Mouse (Mus musculus): ENCODE measurements around the gene Zc3h12b. TPM values are rescaled to one million over a fixed set of nuclear protein-coding genes. Genes with fewer than 3 reads are reported as not detected.

Gene Zc3h12b
- polyA plus RNA-seq, 1 experiment from 2014 or later, result 2.0 TPM

DNA sequence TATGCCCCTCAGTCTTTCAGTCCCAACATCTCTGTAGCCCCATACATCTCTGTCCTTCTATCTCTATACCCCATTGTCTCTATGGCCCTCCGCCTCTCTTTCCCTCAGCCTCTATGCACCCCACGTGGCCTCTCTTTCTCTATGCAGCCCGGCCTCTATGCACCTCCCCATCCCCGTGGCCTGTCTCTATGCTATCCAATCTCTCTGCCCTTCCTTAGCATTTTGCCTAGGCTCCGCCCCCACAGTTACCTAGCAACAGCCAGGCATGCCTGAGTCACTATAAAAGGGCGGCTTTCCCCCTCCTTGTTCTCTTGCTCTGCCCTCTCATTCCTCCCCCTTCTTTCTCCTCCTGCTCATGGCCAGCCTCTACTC, 257.1 kb downstream of the Zc3h12b start:
- H3K27me3 ChIP-seq (ENCODE audit: control insufficient read depth, insufficient read depth, low read length), result no peaks in the 10 kb centered on the region; the same call in 1 of the 2 replicates
- peak overlapping the region; percentile 72 for H3K9ac ChIP-seq (ENCODE audit: low read length)
- H3K27ac ChIP-seq (ENCODE audit: low read length), result peak overlapping the region; percentile 38; the same call in 1 of the 2 replicates
- ATAC-seq (ENCODE audit: insufficient read depth, low FRiP score), result peak; percentile 94
- H3K4me1 ChIP-seq (ENCODE audit: control insufficient read depth, insufficient read depth, low read length), result no peaks in the 10 kb centered on the region
- peak overlapping the region; percentile 59 for H3K4me2 ChIP-seq (ENCODE audit: low read depth, low read length)
- no peaks in the 10 kb centered on the region for H3K9me3 ChIP-seq (replicated peaks; ENCODE audit: control insufficient read depth, low read length)
- WGBS, result 23% methylated on average over 6 of the region's 6 CpGs
- H3K36me3 ChIP-seq (ENCODE audit: control insufficient read depth, insufficient read depth, low read length), result no peaks in the 10 kb centered on the region
- H3K4me3 ChIP-seq (replicated peaks; ENCODE audit: low read length), result peak overlapping the region; percentile 38

DNA sequence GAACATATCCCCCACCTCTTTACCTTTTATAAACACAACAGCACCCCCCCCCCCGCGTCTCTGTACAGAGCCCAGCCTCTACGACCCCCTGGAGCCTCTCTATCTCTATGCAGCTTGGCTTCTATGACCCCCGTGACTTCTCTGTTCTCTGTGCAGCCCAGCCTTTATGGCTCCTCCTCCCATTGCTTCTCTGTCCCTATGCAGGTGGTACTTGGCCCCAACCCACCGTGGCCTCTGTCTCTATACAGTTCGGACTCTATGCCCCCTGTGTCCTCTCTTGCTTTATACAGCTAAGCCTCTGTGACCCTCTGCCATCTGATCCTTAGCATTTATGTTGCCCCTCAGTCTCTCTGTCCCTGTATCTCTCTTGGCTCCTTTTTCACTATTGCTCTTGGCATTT, 257.6 kb downstream of the Zc3h12b start:
- Histone ChIP-seq H3K4me3 (replicated peaks; ENCODE audit: low read length) (no peak overlapping the region), H3K36me3 (ENCODE audit: control insufficient read depth, insufficient read depth, low read length) (no peaks in the 10 kb centered on the region), H3K4me2 (ENCODE audit: low read depth, low read length) (no peak overlapping the region), H3K9ac (ENCODE audit: low read length) (no peak overlapping the region), H3K27ac (ENCODE audit: low read length) (no peak overlapping the region), H3K9me3 (replicated peaks; ENCODE audit: control insufficient read depth, low read length) (no peaks in the 10 kb centered on the region), H3K27me3 (ENCODE audit: control insufficient read depth, insufficient read depth, low read length) (no peaks in the 10 kb centered on the region; the same call in 1 of the 2 replicates), H3K4me1 (ENCODE audit: control insufficient read depth, insufficient read depth, low read length) (no peaks in the 10 kb centered on the region)
- 47% methylated on average over 6 of the region's 6 CpGs for WGBS
- ATAC-seq (ENCODE audit: insufficient read depth, low FRiP score), result no peak

GRCm38 (mm10) chrX:95969936-95970335, 258.5 kb downstream of the Zc3h12b start:
- Histone ChIP-seq H3K27me3 (ENCODE audit: control insufficient read depth, insufficient read depth, low read length) (no peaks in the 10 kb centered on the region; the same call in 1 of the 2 replicates), H3K9me3 (replicated peaks; ENCODE audit: control insufficient read depth, low read length) (no peaks in the 10 kb centered on the region), H3K36me3 (ENCODE audit: control insufficient read depth, insufficient read depth, low read length) (no peaks in the 10 kb centered on the region), H3K4me1 (ENCODE audit: control insufficient read depth, insufficient read depth, low read length) (no peaks in the 10 kb centered on the region), H3K4me2 (ENCODE audit: low read depth, low read length) (no peak overlapping the region), H3K9ac (ENCODE audit: low read length) (no peak overlapping the region), H3K27ac (ENCODE audit: low read length) (no peak overlapping the region), H3K4me3 (replicated peaks; ENCODE audit: low read length) (no peak overlapping the region)
- no peak for ATAC-seq (ENCODE audit: insufficient read depth, low FRiP score)
- 90% methylated on average over 9 of the region's 9 CpGs for WGBS

Other genes starting within 250 kb of the Zc3h12b start
- 0.97 TPM in 1 of 2 replicates, not detected in the other for gene Asb12, start 153.7 kb upstream of the Zc3h12b start, polyA plus RNA-seq (2015; fragmentation: Nextera tagmentation; extraction: Ambion mirVana)
- not detected in 2 replicates for gene Pfn5, start 153.6 kb upstream of the Zc3h12b start, polyA plus RNA-seq (2015; fragmentation: Nextera tagmentation; extraction: Ambion mirVana)
- gene Zc4h2, start 53.2 kb upstream of the Zc3h12b start, polyA plus RNA-seq (2015; fragmentation: Nextera tagmentation; extraction: Ambion mirVana), result 12.8 and 13.3 TPM in 2 replicates
- gene Las1l, start 245.3 kb downstream of the Zc3h12b start, polyA plus RNA-seq (2015; fragmentation: Nextera tagmentation; extraction: Ambion mirVana), result 56.1 and 56.4 TPM in 2 replicates

All from stomach, embryonic 16.5 days (tissue).